Mouse (Mus musculus) midbrain, embryonic 11.5 days (tissue): ENCODE data around the gene Gm10337. TPM values are rescaled to one million over a fixed set of nuclear protein-coding genes. Genes with fewer than 3 reads are reported as not detected.

ENCODE experiments used
- ATAC-seq: fragments of 200-750 bp; cut with Nextera tagmentation; 2 replicates; pipeline ENCODE4 v1.8.0; 2017; ENCODE audit warnings: moderate TSS enrichment, moderate library complexity; ENCODE audit not compliant: low FRiP score
- DNase-seq: peaks from one replicate; pipeline ENCODE4 v3.0.0; 2015; ENCODE audit warnings: low spot score; ENCODE audit errors: missing footprints
- H3K27ac ChIP-seq: fragments of 300-500 bp; sonication (generic); 2 replicates; pipeline ENCODE4 v1.5.1; 2014; ENCODE audit warnings: low read depth, low read length
- H3K27me3 ChIP-seq: fragments of 300-500 bp; sonication (generic); 2 replicates; pipeline ENCODE4 v1.6.1; 2014; ENCODE audit warnings: mild to moderate bottlenecking, low read length, moderate library complexity, mixed read lengths; ENCODE audit not compliant: control insufficient read depth, insufficient read depth
- H3K36me3 ChIP-seq: fragments of 300-500 bp; sonication (generic); 2 replicates; pipeline ENCODE4 v1.6.1; 2014; ENCODE audit warnings: mild to moderate bottlenecking, low read length, moderate library complexity, mixed read lengths; ENCODE audit not compliant: control insufficient read depth, insufficient read depth
- H3K4me1 ChIP-seq: fragments of 300-500 bp; sonication (generic); 2 replicates; pipeline ENCODE4 v1.6.1; 2014; ENCODE audit warnings: low read length; ENCODE audit not compliant: control insufficient read depth, insufficient read depth
- H3K4me2 ChIP-seq: fragments of 300-500 bp; sonication (generic); 2 replicates; pipeline ENCODE4 v1.6.1; 2014; ENCODE audit warnings: mild to moderate bottlenecking, moderate library complexity
- H3K4me3 ChIP-seq: fragments of 300-500 bp; sonication (generic); 2 replicates; pipeline ENCODE4 v1.5.1; 2014; ENCODE audit warnings: low read depth, low read length
- H3K9ac ChIP-seq: fragments of 300-500 bp; sonication (generic); 2 replicates; pipeline ENCODE4 v1.6.1; 2014; ENCODE audit warnings: low read length
- H3K9me3 ChIP-seq: fragments of 300-500 bp; sonication (generic); 2 replicates; pipeline ENCODE4 v1.6.1; 2016; ENCODE audit warnings: low read length; ENCODE audit not compliant: control insufficient read depth
- WGBS: fragments of 180-500 bp; shearing (Covaris S2); extraction: QIAGEN DNeasy Blood & Tissue Kit; methylation state at CpG from one replicate; pipeline ENCODE4 v1.1.7; 2014; 5-methylcytosine and 5-hydroxymethylcytosine counted together
- polyA plus RNA-seq: library from polyadenylated mRNA; unstranded; fragments of >200 nt; fragmentation: Nextera tagmentation; extraction: Ambion mirVana; gene quantifications from 2 replicates; pipeline ENCODE4 v1.2.1, GENCODE M21; 2014

Gene Gm10337
- polyA plus RNA-seq, 1 experiment from 2014 or later, result 6.7 TPM

- H3K27me3 ChIP-seq, result no peaks in the 10 kb centered on the region
- DNase-seq (peak; percentile 84), ATAC-seq (no peak)
- H3K4me1 ChIP-seq, result peaks cover 9% of the 10 kb centered on the region
- no peaks in the 10 kb centered on the region for H3K9me3 ChIP-seq
- no peak overlapping the region for H3K27ac ChIP-seq
- no peak overlapping the region for H3K4me2 ChIP-seq
- no peak overlapping the region for H3K9ac ChIP-seq
- H3K4me3 ChIP-seq, result no peak overlapping the region
- WGBS, result 80% methylated on average over 12 of the region's 12 CpGs
- peaks cover 27% of the 10 kb centered on the region for H3K36me3 ChIP-seq
These were observed 1.7 kb downstream of the Gm10337 start for GRCm38 (mm10) chr15:102505073-102505769.

DNA sequence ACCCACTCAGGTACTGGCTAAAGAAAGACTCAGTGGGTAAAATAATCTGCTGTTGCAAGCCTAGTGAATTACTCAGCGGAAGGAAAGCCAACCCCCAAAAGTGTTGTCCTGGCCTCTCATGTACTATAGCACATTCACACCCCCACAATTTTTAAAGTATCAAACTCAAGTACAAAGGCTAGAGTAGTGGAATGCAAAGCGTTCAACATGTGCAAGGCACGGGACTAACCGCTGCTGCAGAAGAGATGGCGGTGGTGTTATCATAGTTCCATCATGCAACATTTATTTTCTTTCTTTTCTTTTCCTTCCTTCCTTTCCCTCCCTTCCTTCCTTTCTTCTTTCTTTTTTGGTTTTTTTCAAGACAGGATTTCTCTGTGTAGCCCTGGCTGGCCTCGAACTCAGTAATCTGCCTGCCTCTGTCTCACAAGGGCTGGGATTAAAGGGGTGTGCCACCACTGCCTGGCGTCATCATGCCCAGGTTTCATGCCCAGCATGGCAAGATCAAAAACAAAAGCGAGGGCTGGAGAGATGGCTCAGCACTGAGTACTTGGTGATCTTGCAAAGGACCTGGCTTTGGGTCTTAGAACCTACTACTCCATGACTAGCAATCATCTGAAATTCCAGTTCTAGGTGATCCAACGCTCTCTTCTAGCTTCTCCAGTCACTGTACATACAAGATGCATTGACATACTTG is 2.4 kb downstream of the Gm10337 start:
- H3K27ac ChIP-seq, result no peak overlapping the region
- no peak overlapping the region for H3K4me2 ChIP-seq
- DNase-seq (peak; percentile 79), ATAC-seq (no peak)
- no peak overlapping the region for H3K4me3 ChIP-seq
- WGBS, result 89% methylated on average over 9 of the region's 9 CpGs
- no peak overlapping the region for H3K9ac ChIP-seq
- no peaks in the 10 kb centered on the region for H3K9me3 ChIP-seq
- H3K36me3 ChIP-seq, result peaks cover 20% of the 10 kb centered on the region
- H3K27me3 ChIP-seq, result no peaks in the 10 kb centered on the region
- H3K4me1 ChIP-seq, result peaks cover 13% of the 10 kb centered on the region

- H3K4me3 ChIP-seq, result no peak overlapping the region
- H3K36me3 ChIP-seq, result peaks cover 14% of the 10 kb centered on the region; the same call in 1 of the 2 replicates
- no peak for ATAC-seq
- no peak overlapping the region for H3K4me2 ChIP-seq
- H3K27ac ChIP-seq, result no peak overlapping the region
- no peaks in the 10 kb centered on the region for H3K27me3 ChIP-seq
- 70% methylated on average over 2 of the region's 2 CpGs for WGBS
- H3K4me1 ChIP-seq, result peaks cover 18% of the 10 kb centered on the region
- no peaks in the 10 kb centered on the region for H3K9me3 ChIP-seq
- H3K9ac ChIP-seq, result no peak overlapping the region
- no peak for DNase-seq
These were observed 2.9 kb downstream of the Gm10337 start for GRCm38 (mm10) chr15:102506464-102506830.

DNA sequence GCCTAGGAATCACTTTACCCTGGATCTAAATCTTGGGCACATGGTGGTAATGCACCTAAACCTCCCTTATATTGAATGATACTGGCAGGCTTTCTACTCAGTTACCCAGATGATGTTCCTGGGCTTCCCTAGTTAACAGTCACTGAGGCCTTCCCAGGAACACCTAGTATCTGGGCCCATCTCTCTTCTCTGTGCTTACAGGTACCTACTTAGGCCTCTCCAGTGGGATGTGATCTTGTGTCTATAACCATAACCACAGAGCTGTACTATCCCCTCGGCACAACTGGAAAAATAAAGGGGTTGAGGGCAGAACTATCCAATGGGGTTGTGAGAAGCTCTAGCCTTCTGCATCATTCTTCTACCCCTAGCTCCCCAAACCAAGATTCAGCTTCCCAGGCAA is 3.3 kb downstream of the Gm10337 start:
- no peak for DNase-seq
- Histone ChIP-seq H3K27ac (no peak overlapping the region), H3K4me1 (peaks cover 22% of the 10 kb centered on the region), H3K27me3 (no peaks in the 10 kb centered on the region), H3K9me3 (no peaks in the 10 kb centered on the region), H3K36me3 (peaks cover 14% of the 10 kb centered on the region; the same call in 1 of the 2 replicates), H3K4me3 (no peak overlapping the region), H3K4me2 (no peak overlapping the region), H3K9ac (no peak overlapping the region)
- WGBS, result 90% methylated on average over 1 of the region's 1 CpGs
- no peak for ATAC-seq

DNA sequence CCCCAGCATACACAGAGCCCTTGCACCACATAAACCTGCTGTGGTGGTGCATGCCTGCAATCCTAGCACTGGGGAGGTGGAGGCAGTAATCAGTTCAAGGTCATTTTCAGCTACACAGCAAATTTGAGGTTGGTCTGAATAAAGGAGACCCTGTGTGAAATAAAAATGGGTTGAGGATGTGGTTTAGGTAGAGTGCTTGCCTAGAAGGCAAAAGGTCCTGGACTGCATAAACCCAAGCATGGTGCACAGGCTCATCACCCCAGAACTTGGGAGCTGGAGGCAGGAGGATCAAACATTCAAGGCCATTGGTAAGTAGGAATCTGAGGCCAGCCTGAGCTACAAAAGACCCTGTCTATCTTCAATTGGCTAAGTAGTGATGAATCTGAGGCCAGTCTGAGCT is 4.0 kb downstream of the Gm10337 start:
- H3K9me3 ChIP-seq, result no peaks in the 10 kb centered on the region
- peaks cover 29% of the 10 kb centered on the region for H3K4me1 ChIP-seq
- peaks cover 12% of the 10 kb centered on the region; the same call in 1 of the 2 replicates for H3K36me3 ChIP-seq
- no peak overlapping the region for H3K9ac ChIP-seq
- DNase-seq, result peak; percentile 78
- no peak overlapping the region for H3K27ac ChIP-seq
- no peak overlapping the region for H3K4me2 ChIP-seq
- no peak overlapping the region for H3K4me3 ChIP-seq
- ATAC-seq, result no peak
- no peaks in the 10 kb centered on the region for H3K27me3 ChIP-seq

GRCm38 (mm10) chr15:102508336-102508735 is 4.8 kb downstream of the Gm10337 start:
- Histone ChIP-seq H3K4me1 (peaks cover 33% of the 10 kb centered on the region), H3K4me3 (no peak overlapping the region), H3K9ac (no peak overlapping the region), H3K27me3 (no peaks in the 10 kb centered on the region), H3K27ac (no peak overlapping the region), H3K36me3 (peaks cover 8% of the 10 kb centered on the region; the same call in 1 of the 2 replicates), H3K4me2 (no peak overlapping the region), H3K9me3 (no peaks in the 10 kb centered on the region)
- ATAC-seq (no peak), DNase-seq (no peak)
- 88% methylated on average over 3 of the region's 3 CpGs for WGBS

DNA sequence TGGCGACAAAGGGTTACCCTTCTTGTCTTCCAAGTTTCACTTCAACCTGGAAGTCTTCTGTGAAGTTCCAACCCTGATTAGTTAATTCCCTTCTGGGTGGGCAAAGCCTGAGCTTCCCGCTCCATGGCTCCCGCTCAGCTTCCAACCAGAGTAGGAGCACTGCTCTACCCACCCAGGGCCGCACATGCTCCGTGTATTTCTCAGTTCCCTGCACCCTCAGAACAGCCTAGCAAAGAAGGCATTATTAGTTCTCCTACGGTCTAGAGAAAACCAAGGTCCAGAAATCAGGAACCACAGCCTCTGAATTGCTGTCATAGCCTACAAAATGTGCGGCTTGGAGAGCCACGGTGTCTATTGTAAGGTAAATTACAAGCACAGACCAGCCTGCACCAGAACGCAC is 6.6 kb downstream of the Gm10337 start:
- 7% methylated on average over 9 of the region's 9 CpGs for WGBS
- Histone ChIP-seq H3K36me3 (no peaks in the 10 kb centered on the region), H3K9me3 (no peaks in the 10 kb centered on the region), H3K27me3 (no peaks in the 10 kb centered on the region), H3K4me1 (peaks cover 33% of the 10 kb centered on the region), H3K27ac (peak overlapping the region; percentile 81), H3K4me2 (peak overlapping the region; percentile 82), H3K9ac (peak overlapping the region; percentile 80), H3K4me3 (peak overlapping the region; percentile 62)
- no peak for DNase-seq
- peak; percentile 66 for ATAC-seq

GRCm38 (mm10) chr15:102510590-102511284 is 7.2 kb downstream of the Gm10337 start:
- H3K4me2 ChIP-seq, result peak overlapping the region; percentile 82
- WGBS, result 5% methylated on average over 34 of the region's 34 CpGs
- peaks cover 35% of the 10 kb centered on the region for H3K4me1 ChIP-seq

More at GRCm38 (mm10) chr15:102510590-102511284, 7.2 kb downstream of the Gm10337 start:
- H3K27ac ChIP-seq, result peak overlapping the region; percentile 81
- DNase-seq (peak; percentile 99), ATAC-seq (peak; percentile 97)
- peak overlapping the region; percentile 62 for H3K4me3 ChIP-seq
- no peaks in the 10 kb centered on the region for H3K9me3 ChIP-seq
- peak overlapping the region; percentile 80 for H3K9ac ChIP-seq
- H3K36me3 ChIP-seq, result no peaks in the 10 kb centered on the region
- no peaks in the 10 kb centered on the region for H3K27me3 ChIP-seq
